8 mouse cellular contexts compared by ENCODE assay signal in genomic region chr11:84916053-84916702, GRCm38 (mm10). TPM values are rescaled to one million over a fixed set of nuclear protein-coding genes. Genes with fewer than 3 reads are reported as not detected.
DNase-seq lines count a peak whose midpoint lies in the region; ATAC-seq lines count a peak whose summit lies in the region.

Znhit3 (minus strand) TSS chr11:84916366.

- H3K4me3 ChIP-seq in heart, embryonic 13.5 days = peak within 1 kb of the TSS; percentile 94
- peak within 1 kb of the TSS; percentile 93 for H3K4me3 ChIP-seq in liver, embryonic 12.5 days
- H3K4me3 ChIP-seq in stomach, embryonic 15.5 days (replicated peaks) = peak within 1 kb of the TSS; percentile 95

- no peaks in the 10 kb centered on the region for H3K27me3 ChIP-seq in heart, embryonic 13.5 days (replicated peaks)
- H3K27me3 ChIP-seq in liver, embryonic 12.5 days (replicated peaks) = no peaks in the 10 kb centered on the region
- H3K27me3 ChIP-seq in stomach, embryonic 15.5 days (replicated peaks) = no peaks in the 10 kb centered on the region

- DNase-seq in CD4-positive helper T cell, adult 2 months (ENCODE audit: low read depth, low spot score) = peak; percentile 91
- peak; percentile 91 for DNase-seq in brain, embryonic 18.5 days (ENCODE audit: low read depth, low spot score)
- DNase-seq in kidney, postnatal 10 days = peak; percentile 88
- DNase-seq in natural killer cell, adult 2 months (ENCODE audit: low spot score in 2 of 2) = peak; percentile 77 to 80

- ATAC-seq in erythroid progenitor cell, adult 5-6 weeks (replicated peaks; ENCODE audit: low FRiP score, poor library complexity, severe bottlenecking) = peak; percentile 78
- ATAC-seq in heart, embryonic 13.5 days (ENCODE audit: extremely low read depth, insufficient number of reproducible peaks, low FRiP score, low TSS enrichment) = peak; percentile 73; the same call in 1 of the 2 replicates
- peak; percentile 82 for ATAC-seq in liver, embryonic 12.5 days
- peak; percentile 85 for ATAC-seq in stomach, embryonic 15.5 days (ENCODE audit: insufficient read depth, low FRiP score, low read depth)

- H3K36me3 ChIP-seq in heart, embryonic 13.5 days = peaks cover 34% of the 10 kb centered on the region
- H3K36me3 ChIP-seq in liver, embryonic 12.5 days = peaks cover 36% of the 10 kb centered on the region
- peaks cover 7% of the 10 kb centered on the region for H3K36me3 ChIP-seq in stomach, embryonic 15.5 days

- 0 out of 2 replicates have a peak within 1 kb of the TSS, but pooled peaks have one; percentile 32 for H3K27ac ChIP-seq in heart, embryonic 13.5 days (replicated peaks)
- peak within 1 kb of the TSS; percentile 76 for H3K27ac ChIP-seq in liver, embryonic 12.5 days
- H3K27ac ChIP-seq in stomach, embryonic 15.5 days = peak within 1 kb of the TSS; percentile 37; the same call in 1 of the 2 replicates

- WGBS in heart, embryonic 13.5 days = 3% methylated on average over 34 of the region's 34 CpGs
- 3% methylated on average over 34 of the region's 34 CpGs for WGBS in liver, embryonic 12.5 days (ENCODE audit: insufficient replicate concordance)
- WGBS in stomach, embryonic 15.5 days = 4% methylated on average over 34 of the region's 34 CpGs

- peaks cover 20% of the 10 kb centered on the region for H3K4me1 ChIP-seq in heart, embryonic 13.5 days
- peaks cover 37% of the 10 kb centered on the region for H3K4me1 ChIP-seq in liver, embryonic 12.5 days
- H3K4me1 ChIP-seq in stomach, embryonic 15.5 days = peaks cover 4% of the 10 kb centered on the region

- peak within 1 kb of the TSS; percentile 92 for H3K4me2 ChIP-seq in heart, embryonic 13.5 days
- peak within 1 kb of the TSS; percentile 74 for H3K4me2 ChIP-seq in liver, embryonic 12.5 days
- peak within 1 kb of the TSS; percentile 52 for H3K4me2 ChIP-seq in stomach, embryonic 15.5 days

- H3K9me3 ChIP-seq in heart, embryonic 13.5 days = no peaks in the 10 kb centered on the region
- no peaks in the 10 kb centered on the region for H3K9me3 ChIP-seq in liver, embryonic 12.5 days (replicated peaks)
- H3K9me3 ChIP-seq in stomach, embryonic 15.5 days = no peaks in the 10 kb centered on the region

- H3K9ac ChIP-seq in heart, embryonic 13.5 days = peak within 1 kb of the TSS; percentile 94
- peak within 1 kb of the TSS; percentile 90 for H3K9ac ChIP-seq in liver, embryonic 12.5 days
- H3K9ac ChIP-seq in stomach, embryonic 15.5 days = peak within 1 kb of the TSS; percentile 85

RNA-seq across cellular contexts. Expression of gene Znhit3, which starts in this region (rescaled TPM):
- 9.4 and 26.4 TPM in 2 replicates for total RNA-seq in erythroid progenitor cell, adult 5-6 weeks (2015; ENCODE audit: low replicate concordance)
- total RNA-seq in erythroid progenitor cell, adult 5-6 weeks (2017; ENCODE audit: low replicate concordance) = 6.0 and 14.2 TPM in 2 replicates
- 38.6 and 46.0 TPM in 2 replicates for polyA plus RNA-seq in heart, embryonic 13.5 days (2015; fragmentation: Nextera tagmentation; extraction: Ambion mirVana)
- 60.0 and 62.4 TPM in 2 replicates for polyA plus RNA-seq in liver, embryonic 12.5 days (2016; fragmentation: Nextera tagmentation; extraction: Ambion mirVana)
- 52.9 and 56.9 TPM in 2 replicates for polyA plus RNA-seq in stomach, embryonic 15.5 days (2015; fragmentation: Nextera tagmentation; extraction: Ambion mirVana)

Comparison
In these comparisons a context has a peak if more than half of its experiments do, and no peak if none do; other contexts are left out.
1. Peak in every context shown above with its lines: DNase-seq, ATAC-seq, H3K4me3 ChIP-seq and H3K27ac ChIP-seq.